Mouse (Mus musculus) olfactory bulb, adult 2 months (tissue): ENCODE results near the gene Gm10061. TPM values are rescaled to one million over a fixed set of nuclear protein-coding genes. Genes with fewer than 3 reads are reported as not detected.
"Not testable (repeated sequence)": the region's sequence is repeated elsewhere in the genome, so short reads cannot be mapped to it uniquely, and the experiment has no call there.

ENCODE experiments used
- H3K27ac ChIP-seq: fragments of 200-500 bp; 2 replicates; pipeline ENCODE4 v1.5.1; 2012; ENCODE audit warnings: low read depth, low read length; ENCODE audit not compliant: insufficient read depth
- H3K4me1 ChIP-seq: fragments of 200-500 bp; 2 replicates; pipeline ENCODE4 v1.6.1; 2012; ENCODE audit warnings: low read length; ENCODE audit not compliant: control insufficient read depth, insufficient read depth
- H3K4me3 ChIP-seq: fragments of 200-500 bp; 2 replicates; pipeline ENCODE4 v1.5.1; 2012; ENCODE audit warnings: mild to moderate bottlenecking, low read depth, low read length, moderate library complexity; ENCODE audit not compliant: insufficient read depth
- CTCF ChIP-seq: fragments of 200-500 bp; IDR thresholded peaks from 2 replicates; pipeline ENCODE4 v1.5.1; 2012; ENCODE audit warnings: low read depth, mild to moderate bottlenecking, low read length, moderate library complexity; ENCODE audit not compliant: insufficient read depth
- POLR2A ChIP-seq: fragments of 200-500 bp; IDR thresholded peaks from 2 replicates; pipeline ENCODE4 v1.6.1; 2012; ENCODE audit warnings: mild to moderate bottlenecking, low read depth, low read length, moderate library complexity; ENCODE audit not compliant: insufficient read depth
- WGBS: fragments of 180-500 bp; shearing (Covaris S2); methylation state at CpG from one replicate; pipeline ENCODE4 v1.1.7; 2018; 5-methylcytosine and 5-hydroxymethylcytosine counted together
- polyA plus RNA-seq: library from polyadenylated mRNA; stranded (reverse); fragments of >200 nt; gene quantifications from 2 replicates; pipeline ENCODE4 v1.2.4, GENCODE M21; 2012; ENCODE audit warnings: low replicate concordance; ENCODE audit not compliant: missing spikeins, insufficient read depth, insufficient read length

Gene Gm10061
- polyA plus RNA-seq = not detected in 2 replicates

- Histone ChIP-seq H3K4me1 (no peaks in the 10 kb centered on the region), H3K27ac (no peak within 1 kb of the TSS), H3K4me3 (no peak within 1 kb of the TSS)
- TF ChIP-seq CTCF (no peak), POLR2A (no peak)
- 98% methylated on average over 1 of the region's 1 CpGs for WGBS
These were observed at the start of gene Gm10061 for GRCm38 (mm10) chr16:89150786-89151185. Gene Gm10061 (plus strand): TSS chr16:89151086.

DNA sequence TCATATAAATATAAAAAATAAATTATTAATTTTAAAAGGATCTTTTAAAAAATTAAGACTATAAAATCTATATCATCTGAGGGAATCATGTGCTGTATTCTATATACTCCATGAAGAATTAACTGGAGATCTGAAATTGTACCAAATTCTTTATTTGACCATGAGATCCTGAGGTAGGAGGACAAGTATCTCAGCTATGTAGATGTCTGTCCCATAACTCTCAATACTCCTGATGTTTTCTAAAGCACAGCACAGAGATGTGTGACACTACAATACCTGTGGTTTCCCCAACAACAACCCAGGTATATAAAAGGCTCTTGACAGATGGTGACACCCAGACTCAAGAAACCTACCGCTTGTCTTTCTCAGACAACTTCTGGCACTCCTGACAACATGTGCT is 10.3 kb upstream of the Gm10061 start, which contains the start of gene Gm6358:
Gm6358 (plus strand) TSS at position 301 of the 400 bp plus-strand sequence.
- Histone ChIP-seq H3K4me1 (no peaks in the 10 kb centered on the region), H3K27ac (no peak within 1 kb of the TSS), H3K4me3 (no peak within 1 kb of the TSS)
- WGBS = 100% methylated on average over 1 of the region's 1 CpGs
- TF ChIP-seq POLR2A (no peak), CTCF (no peak)

GRCm38 (mm10) chr16:89157652-89158051 is 6.8 kb downstream of the Gm10061 start, which contains the start of gene Gm9789:
Gene Gm9789 (plus strand): TSS chr16:89157952.
- H3K4me1 ChIP-seq = no peaks in the 10 kb centered on the region
- TF ChIP-seq POLR2A = no peak
- no peak for TF ChIP-seq CTCF
- H3K27ac ChIP-seq = no peak within 1 kb of the TSS
- H3K4me3 ChIP-seq = no peak within 1 kb of the TSS
- WGBS = 91% methylated on average over 4 of the region's 4 CpGs

DNA sequence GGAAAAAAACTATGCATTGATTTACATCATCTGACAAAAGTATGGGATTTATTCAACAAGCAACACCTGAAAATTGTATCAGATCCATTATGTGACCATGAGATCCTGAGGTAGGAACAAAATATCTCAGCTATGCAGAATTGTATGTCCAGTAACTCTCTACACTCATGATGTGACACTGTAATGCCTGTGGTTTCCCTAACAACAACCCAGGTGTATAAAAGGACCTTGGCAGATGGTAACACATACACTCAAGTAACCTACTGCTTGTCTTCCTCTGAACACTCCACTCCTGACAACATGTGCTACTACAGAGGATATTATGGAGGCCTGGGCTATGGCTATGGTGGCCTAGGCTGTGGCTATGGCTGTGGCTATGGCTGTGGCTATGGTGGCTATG is 18.3 kb downstream of the Gm10061 start, which contains the start of gene Gm7735:
Gm7735 (plus strand) TSS at position 301 of the 400 bp plus-strand sequence.
- H3K27ac ChIP-seq, H3K4me3 ChIP-seq, H3K4me1 ChIP-seq: not testable (repeated sequence)

- TF ChIP-seq CTCF = no peak
- TF ChIP-seq POLR2A = no peak
- Histone ChIP-seq H3K4me1 (no peaks in the 10 kb centered on the region), H3K4me3 (no peak within 1 kb of the TSS), H3K27ac (no peak within 1 kb of the TSS)
- 87% methylated on average over 2 of the region's 2 CpGs for WGBS
These were observed 23.5 kb downstream of the Gm10061 start, which contains the start of gene 1110057P08Rik for GRCm38 (mm10) chr16:89174435-89174834. Gene 1110057P08Rik (plus strand): TSS chr16:89174735.

DNA sequence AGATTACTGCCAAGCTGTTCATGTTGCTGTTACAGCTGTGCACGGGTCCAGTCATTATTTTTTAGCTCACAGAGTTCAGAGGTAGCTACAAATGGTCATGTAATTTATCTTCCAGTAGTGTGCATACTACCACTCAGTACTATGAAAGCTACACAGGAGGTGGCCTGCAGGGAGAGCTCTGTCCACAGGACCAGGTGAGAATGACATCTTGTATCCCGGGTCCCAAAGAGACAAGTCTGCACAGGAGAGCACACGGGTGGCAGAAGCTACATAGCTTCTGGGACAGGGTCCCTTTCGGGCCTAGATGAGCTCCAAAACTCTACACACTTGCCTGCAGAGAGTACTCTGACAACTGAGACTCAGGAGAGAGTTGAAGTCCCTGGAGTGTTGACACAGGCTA is 37.7 kb downstream of the Gm10061 start:
- 84% methylated on average over 4 of the region's 4 CpGs for WGBS
- Histone ChIP-seq H3K27ac (no peak overlapping the region), H3K4me3 (no peak overlapping the region), H3K4me1 (no peaks in the 10 kb centered on the region)
- TF ChIP-seq POLR2A = no peak
- TF ChIP-seq CTCF = no peak

Other genes with a start within 250 kb of the Gm10061 start
- not detected in 2 replicates for gene Krtap19-9b, start 218.8 kb upstream of the Gm10061 start, polyA plus RNA-seq
- gene Krtap16-3, start 188.2 kb upstream of the Gm10061 start, polyA plus RNA-seq = not detected in 2 replicates
- not detected in 2 replicates for gene Krtap22-2, start 140.3 kb upstream of the Gm10061 start, polyA plus RNA-seq
- gene Gm10229, start 135.8 kb upstream of the Gm10061 start, polyA plus RNA-seq = not detected in 2 replicates
- gene Krtap6-1, start 119.4 kb upstream of the Gm10061 start, polyA plus RNA-seq = not detected in 2 replicates
- gene Gm10228, start 109.6 kb upstream of the Gm10061 start, polyA plus RNA-seq = not detected in 2 replicates
- not detected in 2 replicates for gene Krtap6-5, start 103.2 kb upstream of the Gm10061 start, polyA plus RNA-seq
- gene 1110025L11Rik, start 87.1 kb upstream of the Gm10061 start, polyA plus RNA-seq = not detected in 2 replicates
- gene Krtap6-3, start 67.1 kb upstream of the Gm10061 start, polyA plus RNA-seq = not detected in 2 replicates
- not detected in 2 replicates for gene Gm6358, start 10.2 kb upstream of the Gm10061 start, polyA plus RNA-seq
- not detected in 2 replicates for gene Gm9789, start 6.9 kb downstream of the Gm10061 start, polyA plus RNA-seq
- not detected in 2 replicates for gene Gm7735, start 18.4 kb downstream of the Gm10061 start, polyA plus RNA-seq
- gene 1110057P08Rik, start 23.6 kb downstream of the Gm10061 start, polyA plus RNA-seq = not detected in 2 replicates
- not detected in 2 replicates for gene Krtap20-2, start 54.8 kb downstream of the Gm10061 start, polyA plus RNA-seq